Mouse (Mus musculus): ENCODE measurements around the gene Ppp2r2c.
A peak's percentile ranks its signal among the peaks of the same experiment; 100 is the strongest.

Gene Ppp2r2c

DNA sequence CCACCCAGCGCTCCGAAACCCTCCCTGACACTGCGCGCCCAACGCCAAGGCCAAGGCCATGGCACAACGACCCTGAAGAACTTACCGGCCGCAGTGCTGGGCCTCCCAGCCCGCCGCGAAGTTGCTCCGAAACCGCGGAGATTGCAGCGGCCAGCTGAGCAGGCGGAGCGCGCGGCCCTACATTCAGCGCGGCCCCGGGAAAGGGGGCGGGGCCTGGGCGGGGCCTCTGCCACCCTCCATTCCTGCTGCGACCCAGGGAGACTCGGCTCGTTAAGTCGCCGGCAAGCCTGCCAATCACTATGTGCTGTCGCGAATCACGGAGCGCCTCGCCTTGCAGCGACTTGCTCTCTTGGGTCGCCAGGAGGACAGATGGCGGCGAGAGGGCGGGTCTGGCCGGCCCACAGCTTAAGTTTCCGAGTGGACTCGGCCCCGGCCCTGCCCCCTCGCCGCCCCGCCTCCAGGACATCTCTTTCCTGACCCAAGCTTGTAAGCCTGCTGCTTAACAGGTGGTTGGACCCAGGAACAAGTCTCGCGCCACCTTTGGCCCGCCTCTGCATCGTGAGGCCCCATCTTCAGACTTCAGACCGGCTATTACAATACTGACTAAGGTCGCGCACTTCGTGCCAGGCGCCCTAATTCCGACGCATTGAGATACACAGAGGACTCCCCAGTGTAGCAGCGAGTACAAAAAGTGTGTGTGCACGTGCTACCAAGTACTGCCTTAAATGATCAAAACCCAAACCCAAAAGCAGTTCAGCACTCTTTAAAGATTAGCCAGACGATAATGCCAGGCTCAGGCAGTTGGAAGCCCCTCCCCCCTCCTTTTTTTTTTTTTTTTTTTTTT, 120.7 kb downstream of the Ppp2r2c start, which contains the start of gene Wfs1:
TSS of gene Wfs1 (minus strand) at position 425 of the 844 bp plus-strand sequence.
- DNase-seq = peak; percentile 99

DNA sequence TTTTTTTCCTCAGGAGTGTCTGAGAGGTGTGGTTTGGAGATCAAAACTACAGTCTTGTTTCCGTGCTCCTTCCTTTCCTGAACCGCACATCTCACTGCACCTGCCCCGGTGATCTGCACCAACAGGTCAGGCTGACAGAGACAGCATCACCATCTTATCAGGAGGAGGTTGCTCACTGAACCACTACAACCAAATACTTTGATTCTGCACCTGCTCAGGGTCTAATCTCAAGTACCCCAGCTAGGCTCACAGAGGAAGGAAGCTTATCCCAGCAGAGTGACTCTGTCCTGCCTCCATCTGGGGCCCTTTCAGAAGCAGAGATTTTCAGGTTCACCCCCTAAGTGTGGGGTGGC, 121.3 kb downstream of the Ppp2r2c start:
- no peak for DNase-seq

DNA sequence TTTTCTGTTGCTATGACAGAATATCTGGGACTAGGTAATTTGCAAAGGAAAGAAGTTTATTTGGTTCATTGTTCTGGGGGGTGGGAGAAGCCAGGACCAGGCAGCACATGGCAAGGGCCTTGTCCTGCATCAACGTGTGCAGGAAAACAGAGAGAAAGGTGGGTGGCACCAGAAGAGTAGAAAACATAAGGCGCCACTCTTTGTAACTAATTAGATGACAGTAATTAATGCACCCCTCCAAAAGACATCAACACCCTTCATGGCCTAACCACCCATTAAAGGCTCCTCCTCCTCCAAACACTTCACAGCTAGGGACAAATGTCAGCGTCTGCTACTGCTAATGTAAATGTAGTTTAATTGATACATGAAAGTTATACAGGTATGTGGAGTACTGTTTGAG, 121.9 kb downstream of the Ppp2r2c start:
- DNase-seq = no peak

DNA sequence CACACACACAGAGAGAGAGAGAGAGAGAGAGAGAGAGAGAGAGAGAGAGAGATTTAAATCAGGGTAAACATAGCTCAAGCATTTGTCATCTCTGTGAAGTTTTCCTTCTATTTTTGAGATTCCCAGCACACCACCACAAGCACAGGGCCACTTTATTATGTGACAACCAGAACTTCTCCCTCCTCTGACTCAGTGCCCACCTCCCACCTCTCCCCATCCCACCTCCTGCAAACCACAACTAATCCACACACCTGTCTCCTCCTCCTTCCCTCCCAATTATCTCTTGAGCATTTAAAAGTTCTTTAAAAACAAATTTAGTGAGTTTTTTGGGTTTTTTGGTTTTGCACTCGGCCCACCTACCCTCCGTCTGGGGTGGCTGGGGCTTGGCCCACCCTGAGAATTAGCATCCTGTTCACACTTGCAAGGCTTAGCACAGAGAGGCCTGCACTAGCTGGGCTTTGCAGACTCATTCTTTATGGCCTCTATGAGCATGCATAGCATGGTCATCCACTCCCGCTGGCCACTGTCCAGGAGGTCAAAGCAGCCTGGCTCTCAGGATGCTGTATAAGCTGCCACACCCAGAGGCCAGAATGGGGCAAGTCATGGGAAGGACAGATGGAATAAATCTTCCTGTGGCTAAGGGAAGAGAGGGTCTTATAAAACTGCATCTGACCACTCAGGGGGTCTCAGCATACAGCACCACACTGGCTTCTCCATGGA, 122.5 kb downstream of the Ppp2r2c start:
- DNase-seq = no peak

DNA sequence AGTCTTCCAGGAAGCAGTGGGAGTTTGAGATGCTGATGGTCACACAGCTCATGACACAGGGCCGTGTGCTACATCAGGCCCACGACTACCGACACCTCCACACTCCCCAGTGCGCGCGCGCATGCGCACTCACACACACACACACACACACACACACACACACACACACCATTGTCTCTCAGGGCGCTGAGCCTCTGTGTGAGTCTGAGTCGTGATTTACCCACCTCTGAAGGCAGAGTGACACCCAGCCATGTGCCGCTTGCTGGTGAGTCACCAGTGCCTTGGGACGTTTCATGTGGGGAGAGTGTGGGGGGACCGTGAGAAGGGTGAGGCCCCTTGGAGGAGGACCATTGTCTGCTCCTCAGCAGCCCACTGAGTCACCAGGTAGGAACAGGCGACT, 128.1 kb downstream of the Ppp2r2c start:
- no peak for DNase-seq

DNA sequence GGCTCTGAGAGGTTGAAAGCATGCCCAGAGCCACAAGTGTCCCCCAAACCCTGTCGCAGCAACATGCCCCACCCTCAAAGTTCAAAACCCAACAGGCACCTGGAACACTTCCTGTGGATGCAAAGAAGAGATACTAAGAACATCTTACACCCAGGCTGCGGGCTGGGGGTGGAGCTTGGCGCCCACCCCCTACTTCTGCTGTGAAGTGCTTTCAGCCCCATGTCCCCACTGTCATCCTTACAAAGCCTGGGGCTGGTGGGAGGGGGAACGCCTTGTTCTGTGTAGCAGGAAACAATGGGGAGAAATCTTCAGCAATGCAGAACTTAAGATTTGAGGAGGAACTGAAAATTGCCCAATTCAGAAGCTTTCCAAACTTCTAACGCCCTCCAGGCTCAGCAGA, 129.7 kb downstream of the Ppp2r2c start:
- DNase-seq = peak; percentile 22

DNA sequence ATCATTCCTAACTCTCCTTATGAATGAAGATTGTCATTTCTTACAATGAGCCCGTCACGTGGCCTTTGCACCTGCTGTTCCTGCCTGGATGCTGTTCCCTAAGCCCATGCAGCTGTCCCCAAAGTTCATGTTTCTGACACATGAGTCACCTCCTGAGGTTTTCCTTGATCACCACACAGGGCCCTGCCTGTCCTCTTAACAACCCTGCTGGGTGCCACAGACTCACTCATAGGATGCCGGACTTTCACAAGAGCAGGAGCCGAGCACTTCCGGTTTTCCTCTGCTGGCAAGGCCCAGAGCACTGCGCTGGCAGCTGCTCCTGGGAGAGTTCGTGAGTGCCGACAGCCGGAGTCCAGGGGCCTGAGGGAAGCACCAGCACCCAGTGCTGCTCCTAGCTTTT, 132.7 kb downstream of the Ppp2r2c start:
- DNase-seq = no peak

DNA sequence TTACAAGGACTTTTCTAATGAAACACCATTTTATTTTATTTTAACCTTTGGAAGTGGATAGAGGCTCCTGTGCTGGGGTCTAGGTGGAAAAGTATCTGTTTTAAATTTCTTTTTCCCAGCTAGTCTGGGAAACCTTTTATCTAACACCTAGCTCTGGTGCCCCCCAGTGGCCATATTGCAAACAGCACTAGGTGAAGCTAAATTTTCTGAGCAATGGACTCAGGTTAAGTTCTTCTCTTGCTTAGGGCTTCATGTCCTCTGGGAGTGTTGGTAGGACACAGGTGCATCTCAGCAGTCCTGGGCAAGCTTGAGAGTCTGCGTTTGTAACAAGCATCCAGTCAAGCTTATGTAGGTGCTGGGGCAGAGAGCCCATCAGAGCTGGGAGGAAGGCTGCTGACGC, 133.7 kb downstream of the Ppp2r2c start:
- peak; percentile 82 for DNase-seq
